Mouse (Mus musculus): ENCODE measurements around the gene Runx2. TPM values are rescaled to one million over a fixed set of nuclear protein-coding genes. Genes with fewer than 3 reads are reported as not detected.

Runx2 gene
- polyA plus RNA-seq, 1 experiment from 2014 or later: 0.35 TPM

- no peaks in the 10 kb centered on the region for H3K4me1 ChIP-seq (ENCODE audit: control insufficient read depth in 2 of 2, insufficient read depth in 2 of 2, low read length in 2 of 2)
- no peak overlapping the region for H3K27ac ChIP-seq (replicated peaks in 1 of 2; ENCODE audit: control insufficient read depth in 1 of 2, insufficient read depth in 1 of 2, low read depth in 2 of 2, low read length in 2 of 2)
- no peak overlapping the region for H3K4me3 ChIP-seq (ENCODE audit: control insufficient read depth in 1 of 2, insufficient read depth in 1 of 2, low read depth in 1 of 2, low read length in 2 of 2)
- no peak for ATAC-seq (ENCODE audit: insufficient number of reproducible peaks, insufficient read depth, low FRiP score, low read depth)
- H3K36me3 ChIP-seq (ENCODE audit: control insufficient read depth, insufficient read depth, low read length): no peaks in the 10 kb centered on the region
- no peaks in the 10 kb centered on the region for H3K9me3 ChIP-seq (ENCODE audit: control insufficient read depth, low read length)
- 0 out of 2 replicates have a peak, but pooled peaks cover 5% of the 10 kb centered on the region for H3K27me3 ChIP-seq (ENCODE audit: control insufficient read depth, insufficient read depth, low read length)
- H3K4me2 ChIP-seq (ENCODE audit: low read length): no peak overlapping the region
- H3K9ac ChIP-seq (ENCODE audit: low read length): no peak overlapping the region
- WGBS: 72% methylated on average over 3 of the region's 3 CpGs
These were observed 357.9 kb downstream of the Runx2 start for GRCm38 (mm10) chr17:44456696-44457095.

DNA sequence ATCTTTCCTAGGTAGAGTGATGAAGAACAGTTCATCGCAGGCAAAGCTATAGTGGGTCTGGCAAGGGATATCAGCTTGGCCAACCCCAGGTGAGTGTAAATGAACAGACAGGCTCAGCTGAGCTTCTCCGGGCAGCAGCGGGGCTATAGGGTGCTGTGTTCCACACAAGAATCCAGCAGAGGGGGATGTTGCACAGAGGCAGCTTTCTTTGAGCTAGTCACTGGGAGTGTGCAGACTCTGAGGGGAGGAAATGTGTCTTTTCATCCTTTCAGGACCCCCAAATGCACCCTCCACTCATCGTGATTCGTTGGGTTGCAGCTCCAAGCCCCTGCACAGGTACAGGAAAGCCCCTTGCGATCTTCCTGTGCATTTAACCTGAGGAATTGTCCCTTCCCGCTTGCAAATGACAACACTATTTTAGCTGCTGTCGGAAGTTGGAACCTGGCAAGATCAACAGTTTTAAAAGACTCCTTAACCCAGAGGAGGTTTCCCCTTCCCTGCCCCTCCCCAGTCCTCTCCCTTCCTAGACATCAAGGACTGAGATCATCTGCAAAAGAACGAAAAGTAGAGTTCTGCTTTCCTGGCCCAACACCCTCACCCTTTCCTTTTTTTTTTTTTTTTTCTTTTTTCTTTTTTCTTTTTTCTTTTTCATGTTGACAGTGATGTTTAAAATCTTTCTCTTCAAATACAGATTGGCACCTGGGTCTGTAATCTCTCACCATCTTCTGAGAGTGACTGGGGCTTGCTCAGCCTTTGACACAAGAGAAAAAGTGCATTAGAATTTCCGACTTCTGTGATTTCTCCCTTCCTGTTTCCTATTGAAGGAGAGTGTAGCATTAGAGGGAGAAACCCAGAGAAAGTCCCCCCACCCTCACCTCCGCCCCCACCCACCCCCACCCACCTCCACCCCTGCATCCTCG is 358.7 kb downstream of the Runx2 start:
- H3K27me3 ChIP-seq (ENCODE audit: control insufficient read depth, insufficient read depth, low read length): 0 out of 2 replicates have a peak, but pooled peaks cover 5% of the 10 kb centered on the region
- H3K4me2 ChIP-seq (ENCODE audit: low read length): no peak overlapping the region
- no peak for ATAC-seq (ENCODE audit: insufficient number of reproducible peaks, insufficient read depth, low FRiP score, low read depth)
- no peaks in the 10 kb centered on the region for H3K9me3 ChIP-seq (ENCODE audit: control insufficient read depth, low read length)
- no peak overlapping the region for H3K9ac ChIP-seq (ENCODE audit: low read length)
- 30% methylated on average over 12 of the region's 12 CpGs for WGBS
- H3K36me3 ChIP-seq (ENCODE audit: control insufficient read depth, insufficient read depth, low read length): no peaks in the 10 kb centered on the region
- no peaks in the 10 kb centered on the region for H3K4me1 ChIP-seq (ENCODE audit: control insufficient read depth in 2 of 2, insufficient read depth in 2 of 2, low read length in 2 of 2)
- H3K4me3 ChIP-seq (ENCODE audit: control insufficient read depth in 1 of 2, insufficient read depth in 1 of 2, low read depth in 1 of 2, low read length in 2 of 2): no peak overlapping the region
- H3K27ac ChIP-seq (replicated peaks in 1 of 2; ENCODE audit: control insufficient read depth in 1 of 2, insufficient read depth in 1 of 2, low read depth in 2 of 2, low read length in 2 of 2): no peak overlapping the region

DNA sequence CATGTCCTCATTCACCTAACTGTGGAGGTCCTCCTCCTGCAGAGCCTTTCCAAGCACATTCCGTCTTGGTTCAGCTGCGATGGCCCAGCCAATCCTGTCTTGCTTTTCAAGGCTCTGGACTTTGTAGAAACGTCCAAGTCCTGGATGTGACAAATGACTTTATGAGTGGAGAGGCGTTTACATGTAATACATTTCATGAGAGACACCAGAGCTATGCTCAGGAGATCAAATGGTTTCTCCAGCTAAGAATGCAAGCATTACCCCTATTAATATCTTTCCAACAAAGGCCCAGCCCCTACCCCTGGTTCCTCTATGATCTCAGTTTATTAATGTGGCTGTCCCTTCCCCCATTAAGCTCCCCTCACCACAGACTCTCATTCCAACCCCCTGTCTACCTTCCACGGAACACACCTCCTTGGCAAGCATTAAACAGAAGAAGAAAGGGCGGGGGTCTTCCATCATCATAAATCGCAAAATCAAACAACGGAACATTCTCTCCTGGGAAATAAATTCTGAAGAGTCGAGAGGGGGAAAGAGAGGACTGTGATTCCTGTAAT is 364.6 kb downstream of the Runx2 start:
- no peak for ATAC-seq (ENCODE audit: insufficient number of reproducible peaks, insufficient read depth, low FRiP score, low read depth)
- Histone ChIP-seq H3K4me3 (ENCODE audit: control insufficient read depth in 1 of 2, insufficient read depth in 1 of 2, low read depth in 1 of 2, low read length in 2 of 2) (no peak overlapping the region), H3K4me1 (ENCODE audit: control insufficient read depth in 2 of 2, insufficient read depth in 2 of 2, low read length in 2 of 2) (no peaks in the 10 kb centered on the region), H3K27me3 (ENCODE audit: control insufficient read depth, insufficient read depth, low read length) (0 out of 2 replicates have a peak, but pooled peaks cover 5% of the 10 kb centered on the region), H3K27ac (replicated peaks in 1 of 2; ENCODE audit: control insufficient read depth in 1 of 2, insufficient read depth in 1 of 2, low read depth in 2 of 2, low read length in 2 of 2) (no peak overlapping the region), H3K36me3 (ENCODE audit: control insufficient read depth, insufficient read depth, low read length) (no peaks in the 10 kb centered on the region), H3K9ac (ENCODE audit: low read length) (no peak overlapping the region), H3K4me2 (ENCODE audit: low read length) (no peak overlapping the region), H3K9me3 (ENCODE audit: control insufficient read depth, low read length) (no peaks in the 10 kb centered on the region)
- WGBS: 68% methylated on average over 9 of the region's 9 CpGs

Other genes starting within 250 kb of the Runx2 start
- gene Supt3, start 37.6 kb downstream of the Runx2 start, polyA plus RNA-seq (2014; fragmentation: Nextera tagmentation; extraction: Ambion mirVana): 23.5 and 23.7 TPM in 2 replicates

Data from heart, embryonic 14.5 days (tissue).